Mouse (Mus musculus) brain, embryonic 14.5 days (tissue): ENCODE measurements around the gene Rfc1. TPM values are rescaled to one million over a fixed set of nuclear protein-coding genes. Genes with fewer than 3 reads are reported as not detected.
A peak's percentile ranks its signal among the peaks of the same experiment; 100 is the strongest.

Experiments used
- DNase-seq: peaks from one replicate; pipeline ENCODE4 v3.0.0-alpha.2; 2011; ENCODE audit warnings: low read depth
- CTCF ChIP-seq: fragments of 200-500 bp; IDR thresholded peaks from 2 replicates; pipeline ENCODE4 v1.5.1; 2012; ENCODE audit warnings: inconsistent platforms, mild to moderate bottlenecking, moderate library complexity, borderline replicate concordance; ENCODE audit not compliant: insufficient read depth, insufficient read length; ENCODE audit errors: extremely low read depth
- POLR2A ChIP-seq: fragments of 200-500 bp; IDR thresholded peaks from 2 replicates; pipeline ENCODE4 v1.6.1; 2012; ENCODE audit warnings: mild to moderate bottlenecking, inconsistent platforms, borderline replicate concordance; ENCODE audit not compliant: poor library complexity, insufficient read depth, insufficient read length, severe bottlenecking; ENCODE audit errors: extremely low read depth
- polyA plus RNA-seq: library from polyadenylated mRNA; depleted of rRNA; stranded (reverse); fragments of >200 nt; gene quantifications from 2 replicates; pipeline ENCODE4 v1.2.3, GENCODE M21; 2012; rRNA removed

The Rfc1 gene
- 20.1 and 21.0 TPM in 2 replicates for polyA plus RNA-seq

- peak; percentile 23; the same call in 1 of the 2 replicates for TF ChIP-seq POLR2A
- TF ChIP-seq CTCF = no peak
- peak; percentile 96 for DNase-seq
Measured at GRCm38 (mm10) chr5:65335298-65336074, at the start of gene Rfc1. Gene Rfc1, minus strand, starts transcription at chr5:65335670.

GRCm38 (mm10) chr5:65374746-65375145 lies 39.3 kb upstream of the Rfc1 start:
- no peak for DNase-seq
- TF ChIP-seq POLR2A (no peak), CTCF (no peak)

- no peak for DNase-seq
Measured at GRCm38 (mm10) chr5:65371551-65371950, 36.1 kb upstream of the Rfc1 start.

GRCm38 (mm10) chr5:65367837-65368236 lies 32.4 kb upstream of the Rfc1 start:
- TF ChIP-seq CTCF (no peak), POLR2A (no peak)
- no peak for DNase-seq

More at GRCm38 (mm10) chr5:65371551-65371950, 36.1 kb upstream of the Rfc1 start:
- TF ChIP-seq POLR2A = no peak
- no peak for TF ChIP-seq CTCF

GRCm38 (mm10) chr5:65357771-65358170 lies 22.3 kb upstream of the Rfc1 start:
- TF ChIP-seq CTCF (no peak), POLR2A (no peak)
- DNase-seq = no peak

GRCm38 (mm10) chr5:65356851-65357250 lies 21.4 kb upstream of the Rfc1 start:
- DNase-seq = no peak
- TF ChIP-seq POLR2A (no peak), CTCF (no peak)

GRCm38 (mm10) chr5:65354985-65355384 lies 19.5 kb upstream of the Rfc1 start:
- no peak for TF ChIP-seq POLR2A
- TF ChIP-seq CTCF = no peak

GRCm38 (mm10) chr5:65354097-65354496 lies 18.6 kb upstream of the Rfc1 start:
- TF ChIP-seq POLR2A = no peak
- TF ChIP-seq CTCF = no peak
- no peak for DNase-seq

More at GRCm38 (mm10) chr5:65354985-65355384, 19.5 kb upstream of the Rfc1 start:
- no peak for DNase-seq

GRCm38 (mm10) chr5:65350508-65350907 lies 15.0 kb upstream of the Rfc1 start:
- no peak for TF ChIP-seq CTCF
- no peak for TF ChIP-seq POLR2A
- DNase-seq = no peak

GRCm38 (mm10) chr5:65348168-65348567 lies 12.7 kb upstream of the Rfc1 start, which contains the start of gene Klb:
Gene Klb, plus strand, starts transcription at chr5:65348314.
- peak; percentile 16 for DNase-seq
- no peak for TF ChIP-seq CTCF
- no peak for TF ChIP-seq POLR2A

- no peak for DNase-seq
- TF ChIP-seq CTCF (no peak), POLR2A (no peak)
Measured at GRCm38 (mm10) chr5:65340167-65340566, 4.7 kb upstream of the Rfc1 start.

- TF ChIP-seq POLR2A (no peak), CTCF (peak; percentile 20; the same call in 1 of the 2 replicates)
- no peak for DNase-seq
Measured at GRCm38 (mm10) chr5:65338394-65338793, 2.9 kb upstream of the Rfc1 start.
